Mouse (Mus musculus) heart, postnatal 0 days (tissue): ENCODE results near the gene Tex2. TPM values are rescaled to one million over a fixed set of nuclear protein-coding genes. Genes with fewer than 3 reads are reported as not detected.

Source experiments
- ATAC-seq: fragments of 200-750 bp; cut with Nextera tagmentation; 2 replicates; pipeline ENCODE4 v1.8.0; 2017; ENCODE audit warnings: low read depth, moderate number of reproducible peaks, moderate library complexity; ENCODE audit not compliant: insufficient read depth
- DNase-seq: peaks from one replicate; pipeline ENCODE4 v3.0.0-alpha.2; 2016; ENCODE audit warnings: low spot score
- H3K27ac ChIP-seq: fragments of 300-500 bp; sonication (generic); 2 replicates; pipeline ENCODE4 v1.5.1; 2014; ENCODE audit warnings: low read depth, mild to moderate bottlenecking
- H3K27me3 ChIP-seq: fragments of 300-500 bp; sonication (generic); 2 replicates; pipeline ENCODE4 v1.6.1; 2014; ENCODE audit warnings: low read length, mixed read lengths; ENCODE audit not compliant: control insufficient read depth, insufficient read depth
- H3K36me3 ChIP-seq: fragments of 300-500 bp; sonication (generic); replicated peaks from 2 replicates; pipeline ENCODE4 v1.6.1; 2014; ENCODE audit warnings: low read length, mixed read lengths; ENCODE audit not compliant: control insufficient read depth, insufficient read depth
- H3K4me1 ChIP-seq: fragments of 300-500 bp; sonication (generic); 2 replicates; pipeline ENCODE4 v1.6.1; 2014; ENCODE audit warnings: antibody characterized with exemption; ENCODE audit not compliant: control insufficient read depth, insufficient read depth
- H3K4me2 ChIP-seq: fragments of 300-500 bp; sonication (generic); 2 replicates; pipeline ENCODE4 v1.6.1; 2014; ENCODE audit warnings: low read depth, mild to moderate bottlenecking, low read length, moderate library complexity
- H3K4me3 ChIP-seq: fragments of 300-500 bp; sonication (generic); 2 replicates; pipeline ENCODE4 v1.5.1; 2014; ENCODE audit warnings: low read depth, low read length
- H3K9ac ChIP-seq: fragments of 300-500 bp; sonication (generic); replicated peaks from 2 replicates; pipeline ENCODE4 v1.6.1; 2014; ENCODE audit warnings: low read depth, low read length, mixed read lengths
- H3K9me3 ChIP-seq: fragments of 300-500 bp; sonication (generic); replicated peaks from 2 replicates; pipeline ENCODE4 v1.6.1; 2016; ENCODE audit warnings: low read length; ENCODE audit not compliant: control insufficient read depth
- CTCF ChIP-seq: IDR thresholded peaks from 2 replicates; pipeline ENCODE4 v1.5.1; 2016; ENCODE audit warnings: antibody characterized with exemption, control low read depth, low read depth
- EP300 ChIP-seq: IDR thresholded peaks from 2 replicates; pipeline ENCODE4 v1.6.1; 2016; ENCODE audit warnings: antibody characterized with exemption, low read depth
- WGBS: fragments of 180-500 bp; shearing (Covaris S2); extraction: QIAGEN DNeasy Blood & Tissue Kit; methylation state at CpG from one replicate; pipeline ENCODE4 v1.1.7; 2014; 5-methylcytosine and 5-hydroxymethylcytosine counted together
- polyA plus RNA-seq: library from polyadenylated mRNA; unstranded; fragments of >200 nt; fragmentation: Nextera tagmentation; extraction: Ambion mirVana; gene quantifications from 2 replicates; pipeline ENCODE4 v1.2.1, GENCODE M21; 2015
- total RNA-seq: library from RNA; depleted of rRNA; stranded (reverse); fragments of >200 nt; gene quantifications from 2 replicates; pipeline ENCODE4 v1.2.3, GENCODE M21; 2014; ENCODE audit warnings: low replicate concordance

Tex2 gene
- total and polyA plus RNA-seq, 2 experiments from 2014 or later: 14.0 to 37.4 TPM

DNA sequence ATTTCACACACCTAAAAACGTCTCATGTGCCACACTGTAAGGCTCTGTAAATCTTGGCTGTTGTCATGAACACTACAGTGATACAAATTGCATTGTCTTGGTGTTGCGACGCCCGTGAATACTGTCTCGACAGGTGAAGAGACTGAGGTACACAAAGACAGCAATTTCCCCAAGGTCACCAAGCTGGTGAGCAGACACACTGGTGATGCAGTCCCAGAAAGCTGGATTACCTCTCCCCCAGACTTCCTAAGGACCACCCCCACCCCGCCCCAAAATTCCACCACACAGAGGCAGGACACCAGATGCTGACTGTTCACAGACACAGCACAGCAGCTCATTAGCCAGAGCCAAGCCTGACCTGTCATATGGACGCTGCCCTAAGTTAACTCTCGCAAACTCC lies 3.5 kb downstream of the Tex2 start:
- ATAC-seq: no peak
- Histone ChIP-seq H3K9ac (no peak overlapping the region), H3K27ac (peak overlapping the region; percentile 59), H3K4me2 (0 out of 2 replicates have a peak overlapping the region, but pooled peaks have one; percentile 12), H3K36me3 (peaks cover 2% of the 10 kb centered on the region; the same call in 1 of the 2 replicates), H3K27me3 (no peaks in the 10 kb centered on the region), H3K4me1 (peaks cover 36% of the 10 kb centered on the region), H3K4me3 (no peak overlapping the region), H3K9me3 (no peaks in the 10 kb centered on the region)
- no peak for DNase-seq
- TF ChIP-seq EP300: no peak
- TF ChIP-seq CTCF: no peak
- WGBS: 59% methylated on average over 8 of the region's 8 CpGs

DNA sequence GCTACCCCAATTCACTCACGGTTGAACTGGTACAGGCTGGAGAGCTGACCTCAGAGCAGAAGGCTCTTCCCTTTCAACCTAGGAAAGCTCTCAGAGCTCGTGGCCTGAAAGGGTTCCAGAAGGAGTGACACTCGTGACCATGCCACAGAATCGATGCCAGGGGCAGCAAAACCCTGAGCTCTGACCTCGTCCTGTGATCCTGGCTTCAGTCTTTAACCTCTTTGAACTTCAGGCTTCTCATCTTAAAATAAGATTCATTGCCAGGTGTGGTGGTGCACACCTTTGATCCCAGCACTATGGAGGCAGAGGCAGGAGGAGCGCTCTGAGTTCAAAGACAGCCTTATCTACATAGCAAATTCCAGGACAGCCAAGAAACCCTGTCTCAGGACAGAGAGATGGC lies 5.9 kb downstream of the Tex2 start:
- Histone ChIP-seq H3K9ac (no peak overlapping the region), H3K27ac (no peak overlapping the region), H3K4me1 (peaks cover 30% of the 10 kb centered on the region), H3K36me3 (peaks cover 6% of the 10 kb centered on the region; the same call in 1 of the 2 replicates), H3K4me3 (no peak overlapping the region), H3K27me3 (no peaks in the 10 kb centered on the region), H3K9me3 (0 out of 2 replicates have a peak, but pooled peaks cover 3% of the 10 kb centered on the region), H3K4me2 (no peak overlapping the region)
- DNase-seq (no peak), ATAC-seq (no peak)
- TF ChIP-seq EP300 (no peak), CTCF (no peak)
- 77% methylated on average over 6 of the region's 6 CpGs for WGBS

DNA sequence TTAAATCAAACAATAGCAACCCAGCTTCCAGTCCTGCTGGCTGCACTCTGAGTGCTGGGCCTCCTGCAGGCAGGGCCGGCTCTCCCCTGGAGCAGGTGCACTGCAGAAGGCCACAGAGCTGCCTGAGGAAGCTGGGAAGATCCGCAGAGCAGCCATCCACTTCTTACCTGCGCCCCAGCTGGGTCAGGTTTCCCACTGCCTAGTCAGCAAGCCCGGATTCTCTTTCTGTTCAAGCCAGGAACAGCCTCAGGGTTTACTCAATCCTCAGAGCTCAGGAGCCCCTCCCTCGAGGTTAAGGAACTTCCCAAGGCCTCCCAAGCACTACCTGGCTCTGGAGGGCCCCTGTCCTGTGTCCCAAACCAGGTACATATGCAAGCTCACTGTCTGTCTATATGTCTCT lies 7.2 kb downstream of the Tex2 start:
- Histone ChIP-seq H3K4me3 (no peak overlapping the region), H3K27ac (no peak overlapping the region), H3K9ac (no peak overlapping the region), H3K4me1 (peaks cover 22% of the 10 kb centered on the region; the same call in 1 of the 2 replicates), H3K4me2 (no peak overlapping the region), H3K27me3 (no peaks in the 10 kb centered on the region), H3K9me3 (0 out of 2 replicates have a peak, but pooled peaks cover 3% of the 10 kb centered on the region), H3K36me3 (peaks cover 6% of the 10 kb centered on the region; the same call in 1 of the 2 replicates)
- 68% methylated on average over 5 of the region's 5 CpGs for WGBS
- DNase-seq (no peak), ATAC-seq (no peak)
- no peak for TF ChIP-seq CTCF
- no peak for TF ChIP-seq EP300

DNA sequence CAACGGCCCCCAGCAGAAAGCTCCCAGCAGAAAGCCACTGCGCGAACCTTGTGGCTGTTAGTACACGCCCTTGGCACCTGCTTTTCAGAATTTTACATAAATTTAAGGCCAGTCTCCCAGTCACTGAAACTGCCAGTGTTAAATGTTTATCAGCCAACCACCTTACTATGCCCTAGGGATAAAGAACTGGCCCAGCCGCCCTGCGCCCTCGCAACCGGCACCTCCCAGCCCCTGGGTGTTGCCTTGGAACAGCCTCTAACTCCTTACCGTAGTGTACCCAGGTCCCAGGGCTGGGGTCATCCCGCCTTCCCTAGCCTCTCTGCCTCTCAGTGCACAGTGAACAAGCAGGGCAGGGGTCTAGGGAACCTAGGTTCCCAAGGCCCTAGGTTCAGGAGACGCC lies 10.0 kb downstream of the Tex2 start:
- no peaks in the 10 kb centered on the region for H3K27me3 ChIP-seq
- no peak overlapping the region for H3K27ac ChIP-seq
- WGBS: 91% methylated on average over 11 of the region's 11 CpGs
- H3K4me1 ChIP-seq: 0 out of 2 replicates have a peak, but pooled peaks cover 3% of the 10 kb centered on the region
- H3K9ac ChIP-seq: no peak overlapping the region
- no peak overlapping the region for H3K4me2 ChIP-seq
- no peak overlapping the region for H3K4me3 ChIP-seq
- DNase-seq: no peak
- peaks cover 6% of the 10 kb centered on the region; the same call in 1 of the 2 replicates for H3K36me3 ChIP-seq
- H3K9me3 ChIP-seq: 0 out of 2 replicates have a peak, but pooled peaks cover 3% of the 10 kb centered on the region
- no peak for TF ChIP-seq EP300
- TF ChIP-seq CTCF: no peak
- no peak for ATAC-seq

DNA sequence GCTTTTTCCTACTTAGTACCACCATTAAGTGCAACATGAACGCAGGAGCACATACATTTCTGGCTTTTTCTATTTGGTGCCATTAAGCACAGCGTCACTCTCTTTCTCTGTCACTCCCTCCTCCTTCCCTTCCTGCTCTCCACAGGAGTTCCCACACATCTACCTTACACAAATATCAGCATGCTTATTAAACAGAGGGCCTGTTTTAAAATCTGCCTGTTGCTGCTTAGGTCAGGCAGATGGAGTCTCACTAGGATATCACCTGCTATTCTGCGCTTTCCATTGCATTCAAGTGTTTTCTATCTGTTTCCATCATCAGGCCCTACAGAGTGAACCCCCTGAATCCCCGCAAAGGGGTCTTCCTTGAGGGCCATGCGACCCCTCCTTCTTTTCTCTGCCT lies 13.1 kb downstream of the Tex2 start:
- Histone ChIP-seq H3K27ac (no peak overlapping the region), H3K36me3 (peaks cover 6% of the 10 kb centered on the region; the same call in 1 of the 2 replicates), H3K27me3 (no peaks in the 10 kb centered on the region), H3K4me1 (0 out of 2 replicates have a peak, but pooled peaks cover 3% of the 10 kb centered on the region), H3K9me3 (0 out of 2 replicates have a peak, but pooled peaks cover 3% of the 10 kb centered on the region), H3K4me2 (no peak overlapping the region), H3K4me3 (no peak overlapping the region), H3K9ac (no peak overlapping the region)
- no peak for DNase-seq
- TF ChIP-seq CTCF (no peak), EP300 (no peak)
- no peak for ATAC-seq
- WGBS: 83% methylated on average over 5 of the region's 5 CpGs

DNA sequence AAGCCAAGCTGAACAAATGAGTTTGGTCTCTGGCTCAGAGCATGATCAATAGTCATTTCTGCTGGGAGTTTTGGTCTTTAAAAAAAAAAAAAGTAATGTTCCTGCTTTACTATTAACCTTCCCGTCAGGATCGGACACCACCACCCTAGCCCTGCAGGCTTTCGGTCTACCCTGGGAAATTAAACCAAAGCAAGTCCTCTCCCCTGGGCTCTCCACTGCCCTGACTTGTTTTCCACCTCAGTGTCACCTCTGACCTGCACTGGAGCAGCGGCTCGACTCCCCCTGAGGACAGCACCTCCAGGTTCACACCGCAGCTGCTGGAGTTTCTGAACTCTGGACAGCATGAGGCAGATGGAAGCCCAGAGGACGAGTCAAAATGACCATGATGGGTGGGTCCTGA lies 13.9 kb downstream of the Tex2 start:
- Histone ChIP-seq H3K9ac (no peak overlapping the region), H3K4me3 (no peak overlapping the region), H3K27ac (no peak overlapping the region), H3K4me1 (0 out of 2 replicates have a peak, but pooled peaks cover 3% of the 10 kb centered on the region), H3K9me3 (no peaks in the 10 kb centered on the region), H3K36me3 (0 out of 2 replicates have a peak, but pooled peaks cover under 1% of the 10 kb centered on the region), H3K27me3 (no peaks in the 10 kb centered on the region), H3K4me2 (no peak overlapping the region)
- TF ChIP-seq CTCF (no peak), EP300 (no peak)
- no peak for DNase-seq
- ATAC-seq: no peak
- 79% methylated on average over 7 of the region's 7 CpGs for WGBS
